Mouse (Mus musculus) embryonic facial prominence, embryonic 12.5 days (tissue): ENCODE measurements around the gene Rprml. TPM values are rescaled to one million over a fixed set of nuclear protein-coding genes. Genes with fewer than 3 reads are reported as not detected.
"Not testable (repeated sequence)": the region's sequence is repeated elsewhere in the genome, so short reads cannot be mapped to it uniquely, and the experiment has no call there.

ENCODE experiments used
- ATAC-seq: fragments of 200-750 bp; cut with Nextera tagmentation; 2 replicates; pipeline ENCODE4 v1.8.0; 2017; ENCODE audit not compliant: insufficient number of reproducible peaks, insufficient read depth, low FRiP score, low TSS enrichment
- H3K27ac ChIP-seq: fragments of 300-500 bp; sonication (generic); 2 replicates; pipeline ENCODE4 v1.5.1; 2016; ENCODE audit warnings: mild to moderate bottlenecking
- H3K27me3 ChIP-seq: fragments of 300-500 bp; sonication (generic); 2 replicates; pipeline ENCODE4 v1.6.1; 2016; ENCODE audit warnings: mild to moderate bottlenecking, moderate library complexity
- H3K36me3 ChIP-seq: fragments of 300-500 bp; sonication (generic); 2 replicates; pipeline ENCODE4 v1.6.1; 2016; ENCODE audit warnings: mild to moderate bottlenecking
- H3K4me1 ChIP-seq: fragments of 300-500 bp; sonication (generic); 2 replicates; pipeline ENCODE4 v1.6.1; 2016
- H3K4me2 ChIP-seq: fragments of 300-500 bp; sonication (generic); replicated peaks from 2 replicates; pipeline ENCODE4 v1.6.1; 2016; ENCODE audit warnings: mild to moderate bottlenecking, moderate library complexity
- H3K4me3 ChIP-seq: fragments of 300-500 bp; sonication (generic); 2 replicates; pipeline ENCODE4 v1.5.1; 2016; ENCODE audit warnings: mild to moderate bottlenecking
- H3K9ac ChIP-seq: fragments of 300-500 bp; sonication (generic); 2 replicates; pipeline ENCODE4 v1.6.1; 2016; ENCODE audit warnings: mild to moderate bottlenecking, moderate library complexity
- H3K9me3 ChIP-seq: fragments of 300-500 bp; sonication (generic); 2 replicates; pipeline ENCODE4 v1.6.1; 2016; ENCODE audit warnings: mild to moderate bottlenecking, moderate library complexity
- WGBS: fragments of 180-500 bp; shearing (Covaris S2); methylation state at CpG from one replicate; pipeline ENCODE4 v1.1.7; 2016; 5-methylcytosine and 5-hydroxymethylcytosine counted together
- polyA plus RNA-seq: library from polyadenylated mRNA; unstranded; fragments of >200 nt; fragmentation: Nextera tagmentation; extraction: Ambion mirVana; gene quantifications from 2 replicates; pipeline ENCODE4 v1.2.1, GENCODE M21; 2016

The Rprml gene
- polyA plus RNA-seq, 1 experiment from 2014 or later: 1.2 TPM

- H3K4me2 ChIP-seq: no peak overlapping the region
- no peaks in the 10 kb centered on the region for H3K9me3 ChIP-seq
- H3K9ac ChIP-seq: no peak overlapping the region
- no peak for ATAC-seq
- H3K27ac ChIP-seq: no peak overlapping the region
- peaks cover 8% of the 10 kb centered on the region; the same call in 1 of the 2 replicates for H3K4me1 ChIP-seq
- H3K36me3 ChIP-seq: no peaks in the 10 kb centered on the region
- no peak overlapping the region for H3K4me3 ChIP-seq
- WGBS: 27% methylated on average over 10 of the region's 10 CpGs
- H3K27me3 ChIP-seq: peaks cover 6% of the 10 kb centered on the region
Observed at GRCm38 (mm10) chr11:103666181-103666906, 17.0 kb downstream of the Rprml start.

DNA sequence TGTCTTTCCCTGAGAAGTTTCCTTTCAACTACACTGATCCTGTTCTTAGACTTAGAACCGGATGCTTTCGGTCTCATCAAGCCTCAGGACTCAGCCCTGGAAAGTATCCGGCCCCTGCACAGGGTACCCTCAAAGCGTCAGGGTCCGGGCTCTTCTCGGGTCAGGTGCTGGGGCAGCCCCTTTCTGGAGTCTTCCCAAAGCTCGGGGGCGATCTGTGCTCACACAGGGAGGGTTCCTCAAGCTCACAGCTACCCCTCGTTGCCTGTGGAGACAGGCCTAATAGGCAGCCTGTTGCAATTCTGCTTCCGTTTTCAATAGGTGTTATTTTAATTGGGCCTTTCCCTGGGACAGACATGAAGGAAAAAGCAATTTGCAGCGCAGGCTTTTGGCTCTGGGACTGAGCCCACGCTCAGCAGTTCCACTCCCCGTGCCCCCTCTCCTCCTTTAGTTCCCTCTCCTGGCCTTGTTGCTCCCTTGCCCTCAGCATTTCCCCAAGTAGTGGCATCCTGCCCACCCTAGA is 17.6 kb downstream of the Rprml start:
- ATAC-seq: no peak
- Histone ChIP-seq H3K9ac (no peak overlapping the region), H3K36me3 (no peaks in the 10 kb centered on the region), H3K27me3 (peaks cover 6% of the 10 kb centered on the region), H3K4me1 (peaks cover 8% of the 10 kb centered on the region; the same call in 1 of the 2 replicates), H3K4me3 (no peak overlapping the region), H3K4me2 (no peak overlapping the region), H3K27ac (no peak overlapping the region), H3K9me3 (no peaks in the 10 kb centered on the region)
- 54% methylated on average over 13 of the region's 13 CpGs for WGBS

- H3K4me1 ChIP-seq: no peaks in the 10 kb centered on the region
- WGBS: 30% methylated on average over 3 of the region's 3 CpGs
- H3K36me3 ChIP-seq: peaks cover 32% of the 10 kb centered on the region
- no peak overlapping the region for H3K9ac ChIP-seq
- no peak overlapping the region for H3K27ac ChIP-seq
- no peak overlapping the region for H3K4me2 ChIP-seq
- no peak overlapping the region for H3K4me3 ChIP-seq
- H3K27me3 ChIP-seq: no peaks in the 10 kb centered on the region
- H3K9me3 ChIP-seq: no peaks in the 10 kb centered on the region
- ATAC-seq: no peak
Observed at GRCm38 (mm10) chr11:103675556-103675955, 26.2 kb downstream of the Rprml start.

DNA sequence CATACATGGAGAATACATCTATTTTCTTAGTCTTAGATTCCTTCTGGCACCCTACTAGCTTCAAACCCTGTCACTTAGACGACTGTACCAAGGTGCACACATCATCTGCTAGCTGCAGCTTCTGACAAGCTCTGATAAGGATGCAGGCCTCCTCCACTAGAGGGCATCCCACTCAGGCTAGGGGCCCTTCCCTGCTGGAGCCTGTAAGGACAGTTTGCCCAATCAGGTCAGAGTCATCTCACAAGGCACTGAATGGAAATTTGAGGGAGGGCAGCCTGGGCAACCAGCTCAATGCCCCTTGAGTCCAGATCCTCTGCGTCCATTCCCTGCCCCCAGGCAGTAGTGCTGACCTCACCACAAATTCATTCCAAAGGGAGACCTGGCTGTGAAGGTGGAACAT is 27.7 kb downstream of the Rprml start:
- not testable (repeated sequence) for H3K27me3 ChIP-seq, H3K4me1 ChIP-seq, H3K27ac ChIP-seq, H3K4me3 ChIP-seq, H3K9ac ChIP-seq, ATAC-seq, H3K9me3 ChIP-seq, H3K4me2 ChIP-seq
- H3K36me3 ChIP-seq: peaks cover 47% of the 10 kb centered on the region
- 37% methylated on average over 2 of the region's 2 CpGs for WGBS

GRCm38 (mm10) chr11:103683667-103684334 is 34.4 kb downstream of the Rprml start:
- Histone ChIP-seq H3K36me3 (peaks cover 84% of the 10 kb centered on the region), H3K4me1 (no peaks in the 10 kb centered on the region), H3K27me3 (no peaks in the 10 kb centered on the region), H3K4me2 (no peak overlapping the region), H3K4me3 (no peak overlapping the region), H3K9ac (no peak overlapping the region), H3K9me3 (no peaks in the 10 kb centered on the region), H3K27ac (no peak overlapping the region)
- no peak for ATAC-seq
- 86% methylated on average over 11 of the region's 11 CpGs for WGBS

DNA sequence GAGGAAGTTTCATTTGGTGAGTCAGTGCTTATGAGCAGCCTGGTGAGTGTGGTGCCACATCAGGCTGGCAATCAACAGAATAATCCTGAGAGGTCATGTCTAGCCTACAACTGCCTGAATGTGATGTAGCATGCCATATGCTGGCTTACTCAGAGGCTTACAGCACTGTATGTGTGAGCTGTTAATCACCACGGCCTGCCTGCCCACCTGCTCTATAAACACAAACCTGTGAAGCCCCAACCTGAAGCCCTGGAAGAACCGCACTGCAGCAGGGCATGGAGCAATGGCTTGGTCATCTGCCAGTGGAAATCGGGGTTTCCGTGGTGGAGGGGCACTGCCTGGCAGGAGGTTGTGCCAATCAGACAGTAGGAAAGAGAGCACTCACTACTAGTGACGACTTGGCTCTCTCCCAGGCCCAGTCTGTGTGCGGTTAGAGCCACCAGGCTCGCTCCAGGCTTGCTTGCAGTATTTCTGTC is 35.9 kb downstream of the Rprml start:
- no peak overlapping the region for H3K4me2 ChIP-seq
- no peak for ATAC-seq
- no peak overlapping the region for H3K4me3 ChIP-seq
- H3K9ac ChIP-seq: no peak overlapping the region
- H3K9me3 ChIP-seq: no peaks in the 10 kb centered on the region
- H3K27me3 ChIP-seq: no peaks in the 10 kb centered on the region
- H3K36me3 ChIP-seq: peaks cover 74% of the 10 kb centered on the region
- WGBS: 91% methylated on average over 7 of the region's 7 CpGs
- H3K27ac ChIP-seq: no peak overlapping the region
- no peaks in the 10 kb centered on the region for H3K4me1 ChIP-seq

- WGBS: 61% methylated on average over 6 of the region's 6 CpGs
- Histone ChIP-seq H3K9ac (no peak overlapping the region), H3K4me3 (no peak overlapping the region), H3K4me2 (no peak overlapping the region), H3K4me1 (no peaks in the 10 kb centered on the region), H3K9me3 (no peaks in the 10 kb centered on the region), H3K36me3 (peaks cover 63% of the 10 kb centered on the region), H3K27ac (no peak overlapping the region), H3K27me3 (no peaks in the 10 kb centered on the region)
- ATAC-seq: no peak
Observed at GRCm38 (mm10) chr11:103686706-103687105, 37.3 kb downstream of the Rprml start.

DNA sequence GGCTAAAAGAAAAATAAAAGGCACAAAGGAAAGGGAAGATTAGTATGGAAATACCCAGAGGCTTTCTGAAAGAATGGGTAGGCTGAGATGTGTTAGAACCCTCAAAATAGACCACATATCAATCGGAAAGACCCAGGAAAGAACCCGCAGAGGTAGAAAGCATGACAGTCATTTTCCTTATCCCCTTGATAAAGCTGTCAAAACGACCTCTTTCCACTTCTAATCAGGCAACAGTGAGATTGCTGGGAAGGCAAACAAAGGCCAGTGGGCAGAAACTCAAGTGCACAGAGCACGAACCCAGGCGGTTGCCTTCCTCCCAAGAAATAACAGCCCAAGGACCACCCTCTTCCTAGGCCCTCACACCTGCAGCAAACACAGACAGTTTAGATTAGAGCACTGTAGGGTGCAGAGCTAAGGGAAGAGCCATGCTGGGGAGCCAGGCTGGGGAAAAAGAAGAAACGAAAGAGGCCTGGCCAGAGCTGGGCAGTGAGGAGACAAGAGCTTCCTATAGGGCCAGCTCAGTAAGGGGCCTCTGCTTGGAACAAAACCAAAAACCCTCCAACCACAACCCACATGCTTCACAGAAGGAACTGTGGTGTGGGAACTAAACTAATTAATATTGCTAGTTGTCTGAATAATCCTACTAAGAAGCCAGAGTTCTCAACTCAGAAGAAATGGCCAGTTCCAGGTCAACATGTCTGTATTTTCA is 39.1 kb downstream of the Rprml start:
- Histone ChIP-seq H3K9ac (no peak overlapping the region), H3K36me3 (peaks cover 46% of the 10 kb centered on the region), H3K9me3 (no peaks in the 10 kb centered on the region), H3K4me2 (no peak overlapping the region), H3K27me3 (no peaks in the 10 kb centered on the region), H3K4me1 (no peaks in the 10 kb centered on the region), H3K27ac (no peak overlapping the region), H3K4me3 (no peak overlapping the region)
- WGBS: 55% methylated on average over 6 of the region's 6 CpGs
- no peak for ATAC-seq

GRCm38 (mm10) chr11:103688980-103689378 is 39.6 kb downstream of the Rprml start:
- Histone ChIP-seq H3K9ac (no peak overlapping the region), H3K4me3 (no peak overlapping the region), H3K36me3 (peaks cover 41% of the 10 kb centered on the region), H3K27me3 (no peaks in the 10 kb centered on the region), H3K27ac (no peak overlapping the region), H3K9me3 (no peaks in the 10 kb centered on the region), H3K4me1 (no peaks in the 10 kb centered on the region), H3K4me2 (no peak overlapping the region)
- no peak for ATAC-seq
- 15% methylated on average over 3 of the region's 3 CpGs for WGBS

DNA sequence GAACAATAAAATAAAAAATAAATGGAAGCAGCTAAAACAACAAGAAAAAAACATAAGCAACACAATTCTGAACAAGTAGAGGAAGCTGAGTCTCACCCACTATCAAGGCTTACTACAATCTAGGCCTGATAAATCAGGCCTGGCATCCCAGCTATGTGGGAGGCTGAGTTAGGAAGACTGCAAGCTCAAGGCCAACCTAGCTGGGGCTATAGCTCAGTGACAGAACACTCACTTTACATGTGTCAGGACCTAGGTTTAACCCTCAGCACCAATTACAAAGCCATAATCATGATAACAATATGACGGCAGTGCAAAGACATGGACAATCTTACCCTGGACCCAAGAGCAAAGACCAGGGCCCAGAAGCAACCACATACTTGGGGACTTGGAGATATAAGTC is 41.7 kb downstream of the Rprml start:
- Histone ChIP-seq H3K4me3 (no peak overlapping the region), H3K4me1 (no peaks in the 10 kb centered on the region), H3K9me3 (no peaks in the 10 kb centered on the region), H3K9ac (no peak overlapping the region), H3K4me2 (no peak overlapping the region), H3K27me3 (no peaks in the 10 kb centered on the region), H3K36me3 (peaks cover 24% of the 10 kb centered on the region), H3K27ac (no peak overlapping the region)
- no peak for ATAC-seq
- WGBS: 93% methylated on average over 1 of the region's 1 CpGs

GRCm38 (mm10) chr11:103693241-103693640 is 43.9 kb downstream of the Rprml start:
- Histone ChIP-seq H3K9me3 (no peaks in the 10 kb centered on the region), H3K4me1 (no peaks in the 10 kb centered on the region), H3K27ac (no peak overlapping the region), H3K4me3 (no peak overlapping the region), H3K4me2 (no peak overlapping the region), H3K27me3 (no peaks in the 10 kb centered on the region), H3K36me3 (0 out of 2 replicates have a peak, but pooled peaks cover 6% of the 10 kb centered on the region), H3K9ac (no peak overlapping the region)
- no peak for ATAC-seq
- WGBS: 96% methylated on average over 1 of the region's 1 CpGs
